Mouse (Mus musculus): Measurements from ENCODE around the gene Fam181a.

The Fam181a gene

GRCm38 (mm10) chr12:103358216-103358615 lies 47.4 kb downstream of the Fam181a start:
- no peak for DNase-seq (ENCODE audit: low read depth)

- no peak for DNase-seq (ENCODE audit: low read depth)
Observed at GRCm38 (mm10) chr12:103358951-103359801, 48.4 kb downstream of the Fam181a start.

- no peak for DNase-seq (ENCODE audit: low read depth)
Observed at GRCm38 (mm10) chr12:103360812-103361211, 50.0 kb downstream of the Fam181a start.

GRCm38 (mm10) chr12:103361539-103362307 lies 50.9 kb downstream of the Fam181a start:
- no peak for DNase-seq (ENCODE audit: low read depth)

GRCm38 (mm10) chr12:103362336-103362735 lies 51.6 kb downstream of the Fam181a start:
- no peak for DNase-seq (ENCODE audit: low read depth)
